Mouse (Mus musculus) E14TG2a.4 (cell line): ENCODE measurements around the gene Atp11a.

Experiments used
- H3K27me3 ChIP-seq: 2 replicates; pipeline ENCODE4 v1.6.1; 2014; ENCODE audit warnings: low read length, control low read depth; ENCODE audit not compliant: insufficient read depth
- H3K36me3 ChIP-seq: 2 replicates; pipeline ENCODE4 v1.6.1; 2014; ENCODE audit warnings: low read length, control low read depth; ENCODE audit not compliant: insufficient read depth
- H3K4me1 ChIP-seq: replicated peaks from 2 replicates; pipeline ENCODE4 v1.6.1; 2014; ENCODE audit warnings: low read depth, low read length, control low read depth
- H3K4me3 ChIP-seq: replicated peaks from 2 replicates; pipeline ENCODE4 v1.5.1; 2014; ENCODE audit warnings: mild to moderate bottlenecking, low read length
- H3K9me3 ChIP-seq: 2 replicates; pipeline ENCODE4 v1.6.1; 2014; ENCODE audit warnings: low read length, control low read depth
- CTCF ChIP-seq: conservative IDR thresholded peaks from 2 replicates; pipeline ENCODE4 v1.5.1; 2014; ENCODE audit warnings: low read length
- NANOG ChIP-seq: IDR thresholded peaks from 2 replicates; pipeline ENCODE4 v1.6.1; 2014; ENCODE audit warnings: borderline replicate concordance, low read length, mixed read lengths
- POU5F1 ChIP-seq: IDR thresholded peaks from 2 replicates; pipeline ENCODE4 v1.6.1; 2014; ENCODE audit warnings: low read length, borderline replicate concordance

Gene Atp11a

DNA sequence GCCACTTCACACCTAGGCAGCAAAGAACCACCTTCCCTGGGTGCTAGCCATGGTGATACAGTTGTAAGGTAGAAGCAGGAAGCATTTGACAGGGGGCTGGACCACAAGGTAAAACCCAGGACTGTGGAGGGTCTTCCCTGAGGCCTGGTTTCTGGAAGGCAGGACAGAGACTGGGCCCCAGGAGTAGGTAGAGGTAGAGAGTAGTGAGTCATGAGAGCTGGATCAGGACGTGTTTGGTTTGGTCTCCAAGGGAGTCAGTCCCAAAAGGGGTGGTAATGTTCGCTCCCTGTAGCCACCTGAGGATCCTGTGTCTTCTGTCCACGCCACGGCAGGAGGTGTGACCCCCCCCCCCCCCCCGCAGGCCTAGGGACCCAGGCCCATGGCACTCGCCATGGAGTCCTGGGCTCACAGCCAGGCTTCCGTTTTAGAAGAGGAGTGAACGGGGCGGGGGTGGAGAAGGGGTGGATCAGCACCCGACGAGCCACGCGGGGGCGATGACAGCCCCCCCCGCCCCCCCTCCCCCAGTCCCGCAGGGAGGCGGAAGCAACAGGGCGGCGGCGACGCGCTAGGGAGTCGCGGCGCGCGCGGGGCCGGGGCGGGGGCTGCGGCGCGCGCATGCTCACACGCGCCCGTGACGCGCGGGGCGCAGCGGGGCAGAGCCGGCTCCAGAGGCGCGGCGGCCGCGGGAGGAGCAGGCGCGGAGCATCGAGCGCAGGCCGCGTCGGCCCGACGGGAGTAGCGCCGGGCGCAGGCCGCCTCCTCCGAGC lies at the start of gene Atp11a:
Gene Atp11a (plus strand): TSS at position 624 of the 767 bp plus-strand sequence.
- no peak for TF ChIP-seq CTCF
- no peak for TF ChIP-seq NANOG
- TF ChIP-seq POU5F1 = no peak
- H3K4me1 ChIP-seq = peaks cover 46% of the 10 kb centered on the region
- H3K27me3 ChIP-seq = peaks cover 45% of the 10 kb centered on the region
- no peaks in the 10 kb centered on the region for H3K9me3 ChIP-seq
- peaks cover 7% of the 10 kb centered on the region; the same call in 1 of the 2 replicates for H3K36me3 ChIP-seq
- H3K4me3 ChIP-seq = peak within 1 kb of the TSS; percentile 87

DNA sequence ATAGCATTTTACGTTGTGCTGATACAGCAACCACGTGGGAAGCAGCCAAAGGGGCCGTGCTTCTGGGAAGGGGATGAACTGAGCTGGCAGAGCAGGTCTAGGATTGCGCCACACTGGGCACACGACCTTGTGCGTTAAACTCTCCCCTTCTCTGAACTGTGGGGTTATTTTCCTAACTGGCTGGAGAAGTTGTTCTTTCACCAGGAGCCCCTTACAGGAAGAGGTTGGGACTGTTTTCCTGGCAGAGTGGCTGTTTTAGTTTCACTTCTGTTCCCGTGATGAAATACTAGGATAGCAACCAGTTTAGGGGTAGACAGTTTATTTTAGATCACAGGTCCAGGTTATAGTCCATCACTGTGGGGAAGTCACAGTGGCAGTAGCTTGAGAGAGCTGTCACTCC lies 45.2 kb upstream of the Atp11a start:
- TF ChIP-seq NANOG = no peak
- no peak for TF ChIP-seq CTCF
- TF ChIP-seq POU5F1 = no peak
- Histone ChIP-seq H3K4me3 (no peak overlapping the region), H3K27me3 (no peaks in the 10 kb centered on the region), H3K36me3 (no peaks in the 10 kb centered on the region), H3K4me1 (peaks cover 17% of the 10 kb centered on the region), H3K9me3 (peaks cover 5% of the 10 kb centered on the region)

DNA sequence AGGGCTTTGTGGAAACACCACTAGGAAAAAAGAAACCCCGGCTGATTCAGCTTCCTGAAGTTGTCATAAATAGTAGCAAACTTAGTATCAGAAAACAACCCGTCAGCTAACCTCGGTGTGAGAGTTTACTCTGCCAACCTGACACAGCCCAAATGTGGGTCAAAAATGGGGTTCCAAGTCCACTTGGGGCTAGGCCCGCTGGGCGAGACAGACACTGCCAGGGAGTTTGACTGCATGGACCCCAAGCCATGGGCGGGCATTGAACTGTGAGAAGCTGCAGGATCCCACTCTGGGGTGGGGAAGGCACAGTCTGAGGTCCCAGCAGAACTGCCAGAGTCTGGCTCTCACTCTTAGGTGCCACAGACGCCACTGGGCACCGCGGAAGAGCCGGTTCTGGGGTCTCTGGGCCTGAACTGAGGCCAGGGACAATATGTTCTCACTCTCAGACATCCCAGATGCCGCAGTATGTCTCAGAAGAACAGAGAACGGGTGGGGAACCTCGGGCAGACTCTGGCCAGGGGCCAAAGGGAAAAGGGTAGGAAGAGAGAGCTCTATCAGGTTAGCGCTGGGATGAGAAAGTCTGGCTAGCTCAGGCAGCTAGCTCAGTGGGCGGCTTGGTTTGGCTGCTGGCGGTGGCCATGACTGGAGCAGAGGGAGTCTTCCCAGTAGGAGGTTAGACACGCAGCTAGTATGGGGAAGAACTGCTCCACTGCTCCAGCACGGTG lies 40.8 kb upstream of the Atp11a start:
- Histone ChIP-seq H3K4me3 (peak overlapping the region; percentile 35; the same call in 1 of the 2 replicates), H3K27me3 (no peaks in the 10 kb centered on the region), H3K36me3 (no peaks in the 10 kb centered on the region), H3K4me1 (peaks cover 20% of the 10 kb centered on the region), H3K9me3 (no peaks in the 10 kb centered on the region)
- no peak for TF ChIP-seq CTCF
- TF ChIP-seq NANOG = no peak
- no peak for TF ChIP-seq POU5F1

DNA sequence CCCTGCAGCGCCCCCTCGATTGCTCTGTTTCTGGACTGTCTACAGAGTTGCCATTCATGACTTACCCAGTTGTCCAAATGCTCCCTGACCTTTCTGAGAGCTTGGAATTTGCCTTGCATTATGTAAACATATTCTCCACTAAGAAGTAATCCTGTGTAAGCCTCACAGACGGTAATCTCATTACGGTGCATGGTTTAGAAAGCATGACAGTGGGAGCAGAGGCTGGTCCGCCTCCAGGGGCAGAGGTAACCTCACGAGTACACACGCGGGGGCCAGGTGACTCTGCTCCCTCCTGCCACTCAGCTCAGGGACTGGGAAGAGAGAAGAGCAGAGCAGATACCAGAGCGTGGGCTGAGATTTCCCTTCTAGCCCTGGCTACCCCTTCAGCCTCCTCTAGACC lies 37.7 kb upstream of the Atp11a start:
- Histone ChIP-seq H3K27me3 (0 out of 2 replicates have a peak, but pooled peaks cover 2% of the 10 kb centered on the region), H3K9me3 (no peaks in the 10 kb centered on the region), H3K4me3 (no peak overlapping the region), H3K4me1 (peaks cover 18% of the 10 kb centered on the region), H3K36me3 (no peaks in the 10 kb centered on the region)
- TF ChIP-seq CTCF = no peak

DNA sequence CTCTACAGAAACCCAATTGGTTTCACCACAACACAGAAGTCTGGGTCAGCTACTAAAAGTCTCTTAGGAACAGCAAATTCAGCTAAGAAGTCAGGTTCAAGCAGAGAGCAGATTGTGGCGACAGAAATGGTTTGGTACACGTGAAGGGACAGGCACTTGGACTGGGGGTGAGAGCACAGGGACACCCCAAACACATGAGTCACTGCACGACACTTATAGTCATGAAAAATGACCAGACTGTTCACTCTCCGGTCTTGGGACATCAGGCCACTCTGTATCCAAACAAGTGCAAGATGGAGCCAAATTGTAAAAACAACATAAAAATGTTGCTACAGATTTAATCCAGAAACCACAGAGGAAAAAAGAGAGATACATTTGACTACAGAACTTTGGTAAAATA lies 28.2 kb upstream of the Atp11a start:
- no peaks in the 10 kb centered on the region; the same call in 1 of the 2 replicates for H3K4me1 ChIP-seq
- H3K27me3 ChIP-seq = peaks cover 6% of the 10 kb centered on the region; the same call in 1 of the 2 replicates
- no peaks in the 10 kb centered on the region for H3K36me3 ChIP-seq
- TF ChIP-seq POU5F1 = no peak
- TF ChIP-seq CTCF = no peak
- TF ChIP-seq NANOG = no peak
- H3K4me3 ChIP-seq = no peak overlapping the region
- no peaks in the 10 kb centered on the region for H3K9me3 ChIP-seq

DNA sequence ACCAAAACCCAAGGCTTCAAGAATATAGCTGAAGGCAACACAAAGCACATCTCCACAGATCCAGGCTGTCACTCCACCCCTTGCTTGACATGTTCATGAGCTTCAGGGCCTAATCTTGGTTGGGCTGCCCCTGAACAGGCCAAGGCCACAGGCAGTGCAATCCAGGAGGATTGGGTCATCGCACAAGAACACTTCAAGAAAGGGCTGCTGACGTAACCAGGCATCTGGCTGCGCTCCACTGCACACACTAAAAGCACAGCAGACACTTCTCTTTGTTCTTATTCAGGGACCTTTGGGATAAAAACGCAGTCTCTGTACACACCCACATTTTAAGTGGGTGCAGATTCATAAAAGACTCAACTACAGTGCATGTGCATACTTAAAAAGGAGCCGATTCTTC lies 26.0 kb upstream of the Atp11a start:
- Histone ChIP-seq H3K4me1 (no peaks in the 10 kb centered on the region; the same call in 1 of the 2 replicates), H3K36me3 (no peaks in the 10 kb centered on the region), H3K4me3 (no peak overlapping the region), H3K9me3 (no peaks in the 10 kb centered on the region), H3K27me3 (no peaks in the 10 kb centered on the region; the same call in 1 of the 2 replicates)
- TF ChIP-seq POU5F1 (no peak), CTCF (no peak), NANOG (no peak)

DNA sequence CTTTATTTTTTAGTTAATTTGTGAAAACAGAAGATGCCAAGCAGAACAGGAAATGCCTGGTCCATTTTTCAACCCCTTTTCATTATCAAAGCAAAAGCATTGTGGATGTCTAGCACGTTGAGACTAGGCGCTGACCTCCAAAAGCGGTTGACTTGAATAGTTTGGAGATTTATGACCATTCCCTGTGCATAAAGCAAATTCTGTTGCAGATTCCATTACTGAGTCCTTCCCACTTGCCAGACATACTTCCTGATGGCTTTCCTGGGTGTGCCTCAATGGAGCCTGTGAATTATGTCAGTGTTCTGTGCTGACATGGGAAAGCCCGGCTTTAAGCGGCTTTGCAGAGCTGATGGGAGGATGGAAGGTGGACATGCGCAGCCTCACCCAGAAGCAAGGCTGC lies 24.4 kb upstream of the Atp11a start:
- Histone ChIP-seq H3K4me3 (no peak overlapping the region), H3K36me3 (no peaks in the 10 kb centered on the region), H3K4me1 (no peaks in the 10 kb centered on the region; the same call in 1 of the 2 replicates), H3K27me3 (no peaks in the 10 kb centered on the region; the same call in 1 of the 2 replicates), H3K9me3 (no peaks in the 10 kb centered on the region)
- no peak for TF ChIP-seq NANOG
- no peak for TF ChIP-seq POU5F1
- no peak for TF ChIP-seq CTCF

DNA sequence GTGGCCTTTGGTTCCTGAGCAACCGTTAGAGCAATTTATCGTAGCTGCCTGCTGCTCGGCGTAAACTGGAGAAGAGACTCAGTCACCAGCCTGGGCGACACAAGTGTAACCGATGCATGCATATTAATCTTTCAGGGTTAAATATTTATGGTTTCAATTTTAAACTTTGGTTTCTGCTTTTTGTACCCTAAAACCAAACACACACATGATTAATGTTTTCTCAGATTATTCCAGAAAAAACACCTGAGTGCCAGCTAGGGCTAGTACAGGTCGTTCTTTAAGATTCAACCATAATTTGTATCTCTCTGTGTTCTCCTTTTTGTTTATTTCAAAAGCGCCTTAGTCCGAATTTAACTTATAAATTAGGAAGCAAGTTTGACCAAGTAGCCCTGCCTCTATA lies 17.7 kb upstream of the Atp11a start:
- TF ChIP-seq POU5F1 (no peak), NANOG (no peak), CTCF (no peak)
- no peaks in the 10 kb centered on the region for H3K4me1 ChIP-seq
- peaks cover 3% of the 10 kb centered on the region; the same call in 1 of the 2 replicates for H3K27me3 ChIP-seq
- H3K4me3 ChIP-seq = no peak overlapping the region
- H3K36me3 ChIP-seq = no peaks in the 10 kb centered on the region
- no peaks in the 10 kb centered on the region for H3K9me3 ChIP-seq
